Mouse (Mus musculus): Measurements from ENCODE around the gene Bcat1.

Gene Bcat1

GRCm38 (mm10) chr6:145075548-145076224 is at the start of gene Bcat1:
Bcat1 (minus strand) TSS chr6:145076184.
- peak; percentile 88 for DNase-seq (ENCODE audit: low spot score)

GRCm38 (mm10) chr6:145125591-145126113 is 49.7 kb upstream of the Bcat1 start:
- no peak for DNase-seq (ENCODE audit: low spot score)

GRCm38 (mm10) chr6:145124621-145125020 is 48.6 kb upstream of the Bcat1 start:
- DNase-seq (ENCODE audit: low spot score): no peak

- no peak for DNase-seq (ENCODE audit: low spot score)
These were observed 47.4 kb upstream of the Bcat1 start for GRCm38 (mm10) chr6:145123136-145124060.

- DNase-seq (ENCODE audit: low spot score): no peak
These were observed 46.6 kb upstream of the Bcat1 start for GRCm38 (mm10) chr6:145122423-145123059.

GRCm38 (mm10) chr6:145121590-145122420 is 45.8 kb upstream of the Bcat1 start:
- no peak for DNase-seq (ENCODE audit: low spot score)

GRCm38 (mm10) chr6:145120787-145121589 is 45.0 kb upstream of the Bcat1 start:
- no peak for DNase-seq (ENCODE audit: low spot score)

- no peak for DNase-seq (ENCODE audit: low spot score)
These were observed 44.1 kb upstream of the Bcat1 start for GRCm38 (mm10) chr6:145120086-145120485.

DNA sequence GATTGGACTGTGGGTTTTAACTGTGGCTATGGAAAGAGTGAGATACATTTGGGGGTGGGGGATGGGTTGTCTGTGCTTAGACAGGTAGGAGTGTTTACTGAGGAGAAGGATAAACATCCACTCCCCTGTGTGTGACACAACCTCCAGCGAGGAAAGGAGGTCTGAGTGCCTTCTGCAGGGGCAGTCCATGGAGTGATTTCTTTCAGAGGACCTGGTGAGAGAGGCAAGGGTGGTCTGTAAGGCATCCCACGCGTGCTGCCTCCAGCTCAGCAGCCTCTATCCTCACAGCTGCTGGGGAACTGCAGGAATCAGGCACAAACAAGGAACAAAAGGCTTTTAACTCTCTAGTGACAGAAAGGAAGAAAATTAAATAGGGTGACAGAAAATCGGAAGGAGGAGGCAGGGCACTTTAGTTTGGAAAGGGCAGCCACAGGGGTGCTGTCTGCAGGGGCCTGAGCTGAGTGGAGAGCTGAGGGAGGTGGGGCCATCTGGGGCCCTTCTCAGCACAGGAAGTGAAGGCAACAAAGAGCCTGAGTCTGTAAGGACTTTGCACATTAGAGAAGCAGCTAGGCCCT is 40.2 kb upstream of the Bcat1 start:
- DNase-seq (ENCODE audit: low spot score): peak; percentile 32

GRCm38 (mm10) chr6:145115476-145116097 is 39.6 kb upstream of the Bcat1 start, which contains the start of gene Lrmp:
Lrmp (plus strand) TSS chr6:145115653.
- no peak for DNase-seq (ENCODE audit: low spot score)

- DNase-seq (ENCODE audit: low spot score): no peak
These were observed 38.6 kb upstream of the Bcat1 start for GRCm38 (mm10) chr6:145114561-145114960.

DNA sequence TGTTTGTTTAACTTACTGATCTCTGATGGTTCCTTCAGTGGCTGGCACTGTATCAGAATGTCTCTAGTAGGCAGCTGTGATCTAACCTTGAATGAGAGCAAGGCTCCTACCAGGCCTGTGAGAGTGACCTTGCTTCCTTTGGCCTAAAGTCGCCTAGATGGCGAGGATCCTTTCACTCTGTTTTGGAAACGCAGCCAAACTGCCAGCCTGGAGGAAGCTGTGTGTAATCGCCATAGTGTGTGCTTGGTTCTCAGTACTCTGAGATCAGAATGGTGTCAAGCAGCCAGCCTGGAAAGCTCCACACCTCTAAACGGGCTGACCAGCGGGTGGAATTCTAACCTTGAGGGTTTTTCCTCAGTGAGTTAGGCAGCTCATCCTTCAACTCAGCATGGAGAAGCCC is 36.9 kb upstream of the Bcat1 start:
- DNase-seq (ENCODE audit: low spot score): no peak

DNA sequence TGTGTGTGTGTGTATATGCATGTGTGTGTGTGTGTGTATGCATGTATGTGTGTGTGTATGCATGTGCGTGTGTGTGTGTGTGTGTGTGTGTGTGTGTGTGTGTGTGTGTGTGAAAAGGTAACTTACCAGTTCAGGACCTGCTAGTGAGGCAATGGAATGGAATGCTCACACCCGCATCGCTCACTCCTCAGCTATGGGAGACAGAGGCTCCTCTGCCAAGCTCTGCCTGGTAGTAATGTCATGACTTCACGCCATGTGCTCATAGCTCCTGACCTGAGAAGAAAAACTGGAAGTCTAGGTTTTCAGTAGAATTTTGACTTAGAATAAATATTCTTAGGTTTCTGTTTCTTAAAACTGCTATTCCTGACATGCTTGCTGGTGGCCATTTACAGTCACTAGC is 34.8 kb upstream of the Bcat1 start:
- no peak for DNase-seq (ENCODE audit: low spot score)

DNA sequence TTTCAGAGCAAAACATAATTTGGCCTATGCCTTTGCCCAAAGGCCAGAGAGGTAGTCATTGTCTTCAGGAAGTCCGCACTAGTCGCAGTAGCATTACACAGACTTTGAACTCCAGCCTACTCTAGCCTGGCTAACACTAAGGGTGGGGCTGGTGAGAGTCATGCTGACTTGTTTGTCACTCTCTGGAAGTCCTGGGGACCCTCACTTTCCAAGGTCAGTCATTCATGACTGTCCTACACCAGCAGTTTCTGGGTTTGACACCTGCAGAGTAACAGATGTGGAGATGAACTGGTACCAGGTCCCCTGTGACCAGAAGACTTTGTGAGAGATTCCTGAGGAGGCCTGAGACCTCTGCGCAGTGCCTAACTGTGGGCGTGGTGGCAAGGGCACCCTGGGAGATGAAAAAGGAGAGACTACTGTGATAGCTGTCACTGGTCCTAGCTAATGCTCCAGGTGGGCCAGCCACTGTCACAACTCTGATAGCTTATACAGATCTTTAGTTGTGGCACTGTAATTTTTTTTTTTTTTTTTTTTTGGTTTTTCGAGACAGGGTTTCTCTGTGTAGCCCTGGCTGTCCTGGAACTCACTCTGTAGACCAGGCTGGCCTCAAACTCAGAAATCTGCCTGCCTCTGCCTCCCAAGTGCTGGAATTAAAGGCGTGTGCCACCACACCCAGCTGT is 30.3 kb upstream of the Bcat1 start:
- DNase-seq (ENCODE audit: low spot score): no peak

DNA sequence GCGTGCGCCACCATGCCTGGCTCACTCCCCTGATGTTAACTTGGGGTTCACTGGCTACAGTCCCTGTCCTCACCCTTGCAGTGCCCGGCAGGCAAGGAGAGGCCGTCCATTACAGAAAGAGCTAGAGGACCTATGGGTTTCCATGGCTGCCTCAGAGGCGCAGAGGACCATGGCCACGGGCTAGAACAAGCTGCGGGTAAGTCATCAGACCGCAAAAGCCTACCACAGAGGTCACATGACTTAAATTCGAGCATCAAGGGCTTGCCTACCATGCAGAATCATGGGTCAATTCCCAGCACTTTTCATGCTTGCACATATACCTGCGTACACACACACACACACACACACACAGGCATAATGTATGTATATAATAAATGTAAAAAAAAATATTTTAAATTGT is 29.5 kb upstream of the Bcat1 start:
- DNase-seq (ENCODE audit: low spot score): no peak

DNA sequence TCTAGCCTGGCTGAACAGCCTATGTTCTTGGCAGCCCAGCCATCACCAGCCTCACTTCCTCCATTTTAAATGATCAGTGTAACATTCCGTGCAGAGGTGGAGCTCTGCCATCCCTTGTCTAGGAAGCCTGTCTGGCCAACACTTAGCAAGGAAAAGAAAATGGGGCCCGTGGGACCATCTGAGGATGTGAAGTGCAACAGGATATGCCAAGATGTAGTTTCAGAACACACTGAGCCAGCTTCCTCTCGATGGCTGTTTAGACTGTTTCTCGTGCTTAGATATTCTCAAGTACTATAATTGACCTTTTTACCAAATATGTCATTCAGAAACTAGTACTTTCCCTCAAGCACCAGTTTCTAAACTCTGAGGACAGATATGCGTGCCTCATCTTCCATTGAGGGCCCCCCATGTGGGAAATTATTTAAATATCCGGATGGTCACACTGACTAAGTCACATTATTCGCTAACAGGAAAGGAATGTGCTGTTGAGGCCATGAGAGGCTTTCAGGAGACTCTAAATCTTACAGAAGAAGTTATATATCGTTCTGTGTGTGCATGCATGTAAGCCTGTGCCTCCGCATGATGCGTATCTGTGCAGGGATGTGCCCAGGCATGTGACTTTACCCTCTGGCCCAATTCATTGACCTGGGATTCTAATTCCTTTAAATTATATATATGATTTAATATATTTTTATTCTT is 28.4 kb upstream of the Bcat1 start:
- DNase-seq (ENCODE audit: low spot score): peak; percentile 28

DNA sequence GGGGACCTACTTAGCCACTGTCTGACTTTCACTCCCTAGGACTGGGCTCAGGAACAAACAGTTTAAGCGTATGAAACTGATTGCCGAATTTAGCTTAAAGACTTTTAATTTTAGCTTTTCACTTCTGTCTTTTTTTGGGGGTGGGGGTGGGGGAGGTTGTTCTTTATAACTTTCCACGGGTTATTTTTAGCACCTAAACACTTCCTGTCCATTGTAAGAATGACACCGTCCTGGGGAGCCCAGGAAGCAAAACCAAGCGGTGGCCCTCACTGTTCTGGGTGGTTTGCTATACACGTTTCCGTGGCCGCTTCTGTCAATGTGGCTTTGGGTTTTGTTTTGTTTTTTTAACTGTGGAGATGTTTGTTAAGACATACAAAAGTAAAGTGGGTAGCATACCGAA is 24.9 kb upstream of the Bcat1 start:
- no peak for DNase-seq (ENCODE audit: low spot score)

- no peak for DNase-seq (ENCODE audit: low spot score)
These were observed 18.4 kb upstream of the Bcat1 start for GRCm38 (mm10) chr6:145094431-145094830.

Data from embryo, embryonic 10 days (tissue).